8 mouse cellular contexts compared by ENCODE assay signal in the genomic region with DNA sequence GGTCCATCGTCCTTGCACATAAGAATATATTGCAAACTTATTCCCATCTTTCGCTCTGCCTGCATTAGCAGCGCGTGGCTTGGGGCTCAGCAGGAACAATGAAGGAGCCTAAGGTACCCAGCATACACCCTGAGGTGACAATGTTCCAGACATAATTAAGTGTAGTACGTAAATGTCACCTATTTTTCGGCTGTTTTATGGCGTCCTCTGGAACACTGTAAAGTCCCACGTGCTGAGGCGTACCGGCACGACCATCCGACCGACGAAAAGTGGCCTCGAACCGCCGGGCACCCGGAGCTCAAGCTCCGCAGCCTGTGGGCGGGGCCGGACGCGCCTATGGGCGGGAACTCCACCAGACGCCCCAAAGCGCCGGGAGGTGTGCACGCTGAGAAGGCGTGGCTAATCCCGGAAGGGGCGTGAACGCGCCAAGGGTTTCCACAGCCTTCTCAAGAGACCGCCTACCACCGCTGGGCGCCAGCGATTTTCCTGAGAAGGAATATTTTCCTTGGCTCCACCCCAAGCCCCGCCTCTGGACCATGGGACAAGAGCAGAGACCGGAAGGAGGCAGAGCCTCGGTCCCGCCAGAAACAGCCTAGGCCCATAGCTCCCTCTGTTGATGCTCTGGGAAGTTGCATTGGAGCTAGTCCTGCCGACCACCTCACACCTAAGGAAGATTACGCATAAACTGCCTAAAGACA. TPM values are rescaled to one million over a fixed set of nuclear protein-coding genes. Genes with fewer than 3 reads are reported as not detected.
A peak's percentile ranks its signal among the peaks of the same experiment; 100 is the strongest.
DNase-seq lines count a peak whose midpoint lies in the region; ATAC-seq lines count a peak whose summit lies in the region.

A gene (minus strand): TSS at position 316 of the 698 bp plus-strand sequence.

- peak within 1 kb of the TSS; percentile 86 for H3K27ac ChIP-seq in heart, embryonic 10.5 days
- peak within 1 kb of the TSS; percentile 55 for H3K27ac ChIP-seq in kidney, embryonic 15.5 days

- no peaks in the 10 kb centered on the region for H3K27me3 ChIP-seq in heart, embryonic 10.5 days (ENCODE audit: insufficient read depth, poor library complexity, severe bottlenecking)
- H3K27me3 ChIP-seq in kidney, embryonic 15.5 days: no peaks in the 10 kb centered on the region

- peak within 1 kb of the TSS; percentile 64 for H3K4me3 ChIP-seq in heart, embryonic 10.5 days
- peak within 1 kb of the TSS; percentile 51 for H3K4me3 ChIP-seq in kidney, embryonic 15.5 days (replicated peaks)

- H3K36me3 ChIP-seq in heart, embryonic 10.5 days: peaks cover 23% of the 10 kb centered on the region
- H3K36me3 ChIP-seq in kidney, embryonic 15.5 days: peaks cover 24% of the 10 kb centered on the region

- no peaks in the 10 kb centered on the region for H3K9me3 ChIP-seq in heart, embryonic 10.5 days
- H3K9me3 ChIP-seq in kidney, embryonic 15.5 days (replicated peaks): no peaks in the 10 kb centered on the region; the same call in 1 of the 2 replicates

- 2% methylated on average over 43 of the region's 43 CpGs for WGBS in heart, embryonic 10.5 days
- under 1% methylated on average over 43 of the region's 43 CpGs for WGBS in kidney, embryonic 15.5 days

- peaks cover 17% of the 10 kb centered on the region for H3K4me1 ChIP-seq in heart, embryonic 10.5 days
- H3K4me1 ChIP-seq in kidney, embryonic 15.5 days: peaks cover 12% of the 10 kb centered on the region; the same call in 1 of the 2 replicates

- peak; percentile 96 for DNase-seq in B cell, adult 2 months
- peak; percentile 99 for DNase-seq in brain, adult 2 months (ENCODE audit: low read depth, low spot score)
- DNase-seq in heart, embryonic 10.5 days (ENCODE audit: low spot score): peak; percentile 100
- DNase-seq in liver: peak; percentile 100
- DNase-seq in spleen, postnatal 4 days (ENCODE audit: low spot score in 2 of 2): peak; percentile 97 to 98

- ATAC-seq in erythroblast, adult 5-6 weeks (replicated peaks; ENCODE audit: low FRiP score, poor library complexity, severe bottlenecking): peak; percentile 97
- ATAC-seq in kidney, embryonic 15.5 days (replicated peaks; ENCODE audit: low FRiP score): peak; percentile 97
- ATAC-seq in monocyte, adult 5-6 weeks (replicated peaks; ENCODE audit: insufficient number of reproducible peaks, low FRiP score, low TSS enrichment, poor library complexity, severe bottlenecking): peak; percentile 93

- H3K9ac ChIP-seq in kidney, embryonic 15.5 days: peak within 1 kb of the TSS; percentile 41

- H3K4me2 ChIP-seq in kidney, embryonic 15.5 days: peak within 1 kb of the TSS; percentile 64

RNA-seq across cellular contexts. Expression of the gene that starts here (rescaled TPM):
- total RNA-seq in erythroblast, adult 5-6 weeks (2015; ENCODE audit: low replicate concordance): 1.0 and 1.3 TPM in 2 replicates
- total RNA-seq in erythroblast, adult 5-6 weeks (2017; ENCODE audit: low replicate concordance): 1.3 and 10.3 TPM in 2 replicates
- 87.3 and 201 TPM in 2 replicates for polyA plus RNA-seq in heart, embryonic 10.5 days (2016; fragmentation: Nextera tagmentation; extraction: Ambion mirVana)
- polyA plus RNA-seq in kidney, embryonic 15.5 days (2015; fragmentation: Nextera tagmentation; extraction: Ambion mirVana): 19.2 and 23.8 TPM in 2 replicates
- 0.29 to 0.38 TPM in 2 of 3 replicates, not detected in the other for total RNA-seq in monocyte, adult 5-6 weeks (2017)

Comparison
In these comparisons a context has a peak if more than half of its experiments do, and no peak if none do; other contexts are left out.
1. Peak in every context shown above with its lines: DNase-seq, ATAC-seq, H3K4me3 ChIP-seq and H3K27ac ChIP-seq.
2. Peak in ATAC-seq in monocyte, adult 5-6 weeks; RNA of the gene not detected or under 1 TPM.